Mouse (Mus musculus): Measurements from ENCODE around the gene Nfe2l2.
"Not testable (repeated sequence)": the region's sequence is repeated elsewhere in the genome, so short reads cannot be mapped to it uniquely, and the experiment has no call there.

The Nfe2l2 gene

GRCm38 (mm10) chr2:75707420-75707819 lies 3.0 kb upstream of the Nfe2l2 start:
- no peak for DNase-seq

GRCm38 (mm10) chr2:75706435-75706834 lies 2.0 kb upstream of the Nfe2l2 start:
- DNase-seq, result no peak

GRCm38 (mm10) chr2:75705162-75705752 lies 816 bp upstream of the Nfe2l2 start:
- peak; percentile 76 for DNase-seq

- DNase-seq, result peak; percentile 96
These were observed 863 bp downstream of the Nfe2l2 start for GRCm38 (mm10) chr2:75703375-75704181.

- DNase-seq, result no peak
These were observed 1.9 kb downstream of the Nfe2l2 start for GRCm38 (mm10) chr2:75702588-75702976.

GRCm38 (mm10) chr2:75701822-75702587 lies 2.4 kb downstream of the Nfe2l2 start:
- no peak for DNase-seq

- no peak for DNase-seq
These were observed 3.2 kb downstream of the Nfe2l2 start for GRCm38 (mm10) chr2:75701207-75701606.

- no peak for DNase-seq
These were observed 3.9 kb downstream of the Nfe2l2 start for GRCm38 (mm10) chr2:75700543-75700942.

- DNase-seq, result no peak
These were observed 5.6 kb downstream of the Nfe2l2 start for GRCm38 (mm10) chr2:75698874-75699273.

- DNase-seq, result no peak
These were observed 6.4 kb downstream of the Nfe2l2 start for GRCm38 (mm10) chr2:75698007-75698406.

- DNase-seq, result no peak
These were observed 7.2 kb downstream of the Nfe2l2 start for GRCm38 (mm10) chr2:75697222-75697621.

GRCm38 (mm10) chr2:75696371-75696770 lies 8.1 kb downstream of the Nfe2l2 start:
- DNase-seq, result peak; percentile 44

- no peak for DNase-seq
These were observed 8.6 kb downstream of the Nfe2l2 start for GRCm38 (mm10) chr2:75695676-75696350.

- DNase-seq, result not testable (repeated sequence)
These were observed 9.5 kb downstream of the Nfe2l2 start for GRCm38 (mm10) chr2:75694926-75695325.

GRCm38 (mm10) chr2:75692369-75692768 lies 12.1 kb downstream of the Nfe2l2 start:
- no peak for DNase-seq

- DNase-seq, result no peak
These were observed 13.1 kb downstream of the Nfe2l2 start for GRCm38 (mm10) chr2:75691316-75691715.

GRCm38 (mm10) chr2:75690656-75691055 lies 13.8 kb downstream of the Nfe2l2 start:
- no peak for DNase-seq

- no peak for DNase-seq
These were observed 14.8 kb downstream of the Nfe2l2 start for GRCm38 (mm10) chr2:75689482-75690158.

- no peak for DNase-seq
These were observed 15.5 kb downstream of the Nfe2l2 start for GRCm38 (mm10) chr2:75688901-75689300.

GRCm38 (mm10) chr2:75687040-75687749 lies 17.2 kb downstream of the Nfe2l2 start:
- no peak for DNase-seq

- peak; percentile 24 for DNase-seq
These were observed 19.0 kb downstream of the Nfe2l2 start for GRCm38 (mm10) chr2:75685458-75685861.

GRCm38 (mm10) chr2:75684526-75684925 lies 19.9 kb downstream of the Nfe2l2 start:
- no peak for DNase-seq

Measured in lung, postnatal 10 days (tissue).